Mouse (Mus musculus) liver, embryonic 18 days (tissue): ENCODE results near the gene Dpep2nb. TPM values are rescaled to one million over a fixed set of nuclear protein-coding genes. Genes with fewer than 3 reads are reported as not detected.

Source experiments
- polyA plus RNA-seq: library from polyadenylated mRNA; depleted of rRNA; stranded (reverse); fragments of >200 nt; gene quantifications from 2 replicates; pipeline ENCODE4 v1.2.3, GENCODE M21; 2012; rRNA removed

Dpep2nb gene
- not detected in 2 replicates for polyA plus RNA-seq

DNA sequence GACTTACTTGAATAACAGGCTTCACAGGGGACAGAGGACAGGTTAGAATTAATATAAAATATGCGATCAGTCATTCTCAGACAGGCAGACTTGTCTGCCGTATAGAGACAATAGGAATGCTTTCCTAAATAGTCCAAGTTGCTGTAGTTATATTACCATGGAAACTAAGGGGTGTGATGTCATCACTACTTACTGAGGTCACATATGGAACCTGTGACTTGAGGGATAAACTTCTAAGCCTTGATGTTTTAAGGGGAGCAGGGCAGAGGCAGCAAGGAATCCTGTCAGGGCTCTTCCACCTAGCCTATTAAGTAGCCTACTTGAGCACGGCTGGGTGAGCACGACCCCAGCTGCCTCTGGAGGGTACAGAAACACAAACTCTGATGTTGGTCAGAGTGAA lies at the start of gene Dpep2nb:
Dpep2nb (minus strand) TSS at position 101 of the 400 bp plus-strand sequence.

DNA sequence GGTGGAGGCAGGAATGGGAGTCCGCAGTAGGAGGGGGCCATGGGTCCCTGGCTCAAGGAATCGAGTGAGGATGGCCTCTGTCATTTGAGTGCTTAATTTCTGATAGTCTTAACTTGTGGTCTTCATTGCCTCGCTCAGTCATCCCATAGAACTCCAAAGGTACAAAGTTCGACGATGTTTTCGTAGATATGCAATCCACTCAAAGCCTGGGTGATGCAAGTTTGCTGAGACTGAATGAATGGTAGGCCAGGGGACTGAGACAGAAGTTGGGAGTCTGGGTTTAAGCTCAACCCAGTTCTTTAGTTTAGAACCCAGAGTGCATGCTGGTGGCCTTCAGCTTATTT lies 5.8 kb upstream of the Dpep2nb start, which contains the start of gene Ddx28:
Ddx28 (minus strand) TSS at position 240 of the 344 bp plus-strand sequence.

DNA sequence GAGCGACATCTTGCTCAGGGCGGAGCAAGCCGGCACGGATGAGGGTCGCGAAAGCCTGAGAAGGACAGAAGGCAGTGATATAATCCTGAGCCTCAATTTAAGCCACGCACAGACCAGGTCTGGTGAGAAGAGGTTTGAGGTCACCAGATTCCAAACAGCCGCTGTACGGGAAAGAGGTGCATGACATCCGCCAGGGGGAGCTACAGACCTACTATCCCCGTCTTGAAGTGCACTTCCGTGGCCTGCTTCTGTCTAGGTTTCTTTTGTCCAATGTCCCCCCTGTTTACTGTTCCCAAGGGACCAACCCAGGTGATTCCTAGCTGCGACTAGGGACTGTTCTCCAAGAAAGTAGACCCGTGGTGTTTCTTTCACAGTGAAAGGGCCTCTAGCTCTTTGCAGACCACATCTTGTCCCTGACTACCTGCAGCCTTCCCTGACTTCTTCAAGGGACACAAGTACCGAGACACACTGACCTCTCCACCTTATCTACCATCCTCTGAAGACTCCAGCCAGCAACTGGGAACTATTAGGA lies 14.9 kb downstream of the Dpep2nb start, which contains the start of gene Dus2:
Dus2 (plus strand) TSS at position 482 of the 532 bp plus-strand sequence.

DNA sequence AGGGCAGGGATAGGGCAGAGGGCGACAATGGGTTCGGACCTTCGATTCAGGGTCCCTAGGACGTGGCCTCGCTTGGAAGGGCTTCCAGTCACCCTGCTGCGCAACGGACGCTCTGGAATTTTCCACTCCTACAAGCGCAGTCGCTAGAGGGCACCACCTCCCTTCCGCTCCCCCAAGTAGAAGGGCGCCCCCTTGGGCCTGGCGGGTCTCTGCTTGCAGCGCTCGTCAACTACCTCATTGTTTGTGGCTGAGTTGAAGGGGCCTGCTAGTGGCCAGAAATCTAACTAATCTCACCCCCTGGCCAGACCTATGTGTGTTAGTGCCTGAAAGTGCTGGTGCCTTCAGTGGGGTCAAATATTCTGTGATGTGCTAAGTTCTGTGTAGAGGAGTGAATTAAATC lies 26.4 kb downstream of the Dpep2nb start, which contains the start of gene Dpep3:
Dpep3 (minus strand) TSS at position 105 of the 400 bp plus-strand sequence.

DNA sequence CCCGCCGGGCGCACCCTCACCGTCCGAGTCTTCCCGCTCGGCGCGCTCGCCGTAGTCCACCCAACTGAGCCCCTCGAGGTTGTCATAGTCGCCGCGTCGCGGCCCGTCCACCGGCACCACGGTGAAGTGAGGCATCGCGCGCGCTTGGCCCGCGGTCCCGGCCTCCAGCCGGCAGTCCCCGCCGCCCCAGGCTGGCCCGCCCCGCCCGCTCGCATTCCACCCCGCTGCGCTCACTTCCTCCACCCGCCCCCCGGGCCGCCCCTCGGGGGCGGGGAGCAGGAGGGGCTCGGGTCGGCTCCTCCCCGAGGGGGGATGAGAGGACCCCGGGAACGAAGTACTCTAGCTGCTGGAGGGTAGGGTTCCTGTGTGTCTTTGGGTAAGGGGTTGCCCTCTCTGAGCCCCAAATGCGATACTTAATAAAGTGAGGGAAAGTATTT lies 39.9 kb downstream of the Dpep2nb start, which contains the start of gene Slc12a4:
Slc12a4 (minus strand) TSS at position 193 of the 437 bp plus-strand sequence.

Other genes starting within 250 kb of the Dpep2nb start
- gene Gfod2, start 247.3 kb downstream of the Dpep2nb start, polyA plus RNA-seq = 1.3 and 1.4 TPM in 2 replicates
- 35.8 and 39.9 TPM in 2 replicates for gene Ranbp10, start 178.6 kb downstream of the Dpep2nb start, polyA plus RNA-seq
- 0.05 and 0.08 TPM in 2 replicates for gene Tsnaxip1, start 178.2 kb downstream of the Dpep2nb start, polyA plus RNA-seq
- gene Cenpt, start 152.7 kb downstream of the Dpep2nb start, polyA plus RNA-seq = 13.7 and 15.3 TPM in 2 replicates
- gene Thap11, start 150.8 kb downstream of the Dpep2nb start, polyA plus RNA-seq = 20.3 TPM in 2 replicates
- 59.4 and 65.4 TPM in 2 replicates for gene Nutf2, start 145.4 kb downstream of the Dpep2nb start, polyA plus RNA-seq
- 13.5 and 15.0 TPM in 2 replicates for gene Edc4, start 125.1 kb downstream of the Dpep2nb start, polyA plus RNA-seq
- gene Nrn1l, start 112.4 kb downstream of the Dpep2nb start, polyA plus RNA-seq = 0.24 and 0.31 TPM in 2 replicates
- 12.6 and 14.4 TPM in 2 replicates for gene Pskh1, start 105.5 kb downstream of the Dpep2nb start, polyA plus RNA-seq
- 0.66 and 1.1 TPM in 2 replicates for gene Ctrl, start 72.1 kb downstream of the Dpep2nb start, polyA plus RNA-seq
- gene Psmb10, start 67.5 kb downstream of the Dpep2nb start, polyA plus RNA-seq = 49.3 and 54.3 TPM in 2 replicates
- 212 and 219 TPM in 2 replicates for gene Lcat, start 62.6 kb downstream of the Dpep2nb start, polyA plus RNA-seq
- gene Slc12a4, start 39.9 kb downstream of the Dpep2nb start, polyA plus RNA-seq = 9.7 and 12.2 TPM in 2 replicates
- not detected in 2 replicates for gene Dpep3, start 26.5 kb downstream of the Dpep2nb start, polyA plus RNA-seq
- gene Dus2, start 14.6 kb downstream of the Dpep2nb start, polyA plus RNA-seq = 6.8 and 7.1 TPM in 2 replicates
- 7.3 and 7.7 TPM in 2 replicates for gene Ddx28, start 5.9 kb upstream of the Dpep2nb start, polyA plus RNA-seq
- 7.9 and 8.0 TPM in 2 replicates for gene Nfatc3, start 52.9 kb upstream of the Dpep2nb start, polyA plus RNA-seq
- 28.1 and 31.0 TPM in 2 replicates for gene Esrp2, start 131.0 kb upstream of the Dpep2nb start, polyA plus RNA-seq
- 4.6 TPM in 2 replicates for gene Pla2g15, start 144.4 kb upstream of the Dpep2nb start, polyA plus RNA-seq
- gene Slc7a6, start 162.9 kb upstream of the Dpep2nb start, polyA plus RNA-seq = 2.2 and 2.3 TPM in 2 replicates
- 13.2 and 14.3 TPM in 2 replicates for gene Slc7a6os, start 205.0 kb upstream of the Dpep2nb start, polyA plus RNA-seq
- 7.6 and 8.9 TPM in 2 replicates for gene Prmt7, start 205.0 kb upstream of the Dpep2nb start, polyA plus RNA-seq